Mouse (Mus musculus): ENCODE measurements at regions not wholly inside any gene's neighbourhood (a gene's known extent, or its start where the extent isn't known, plus 50 kb on each side); places are given as distances from the start of the nearest gene placed in this dataset.
A peak's percentile ranks its signal among the peaks of the same experiment; 100 is the strongest.

- no peak for DNase-seq (ENCODE audit: inconsistent age in 2 of 2, low spot score in 1 of 2)
Observed at GRCm38 (mm10) chr9:115478946-115479345, 168.7 kb upstream of the Stt3b start.

- no peak for DNase-seq (ENCODE audit: inconsistent age in 2 of 2, low spot score in 1 of 2)
Observed at GRCm38 (mm10) chr9:115481176-115481575, 171.0 kb upstream of the Stt3b start.

- no peak for DNase-seq (ENCODE audit: inconsistent age in 2 of 2, low spot score in 1 of 2)
Observed at GRCm38 (mm10) chr9:115483024-115483423, 172.8 kb upstream of the Stt3b start.

GRCm38 (mm10) chr9:115483721-115484120 lies 173.5 kb upstream of the Stt3b start:
- no peak for DNase-seq (ENCODE audit: inconsistent age in 2 of 2, low spot score in 1 of 2)

GRCm38 (mm10) chr9:115484408-115484807 lies 174.2 kb upstream of the Stt3b start:
- DNase-seq (ENCODE audit: inconsistent age in 2 of 2, low spot score in 1 of 2) = no peak

GRCm38 (mm10) chr9:115485219-115485618 lies 175.0 kb upstream of the Stt3b start:
- no peak for DNase-seq (ENCODE audit: inconsistent age in 2 of 2, low spot score in 1 of 2)

GRCm38 (mm10) chr9:115487175-115487760 lies 177.0 kb upstream of the Stt3b start:
- no peak for DNase-seq (ENCODE audit: inconsistent age in 2 of 2, low spot score in 1 of 2)

GRCm38 (mm10) chr9:115488913-115489809 lies 178.9 kb upstream of the Stt3b start:
- DNase-seq (ENCODE audit: inconsistent age in 2 of 2, low spot score in 1 of 2) = no peak

GRCm38 (mm10) chr9:115492431-115493171 lies 182.4 kb upstream of the Stt3b start:
- no peak for DNase-seq (ENCODE audit: inconsistent age in 2 of 2, low spot score in 1 of 2)

- no peak for DNase-seq (ENCODE audit: inconsistent age in 2 of 2, low spot score in 1 of 2)
Observed at GRCm38 (mm10) chr9:115493765-115494164, 183.5 kb upstream of the Stt3b start.

- DNase-seq (ENCODE audit: inconsistent age in 2 of 2, low spot score in 1 of 2) = no peak
Observed at GRCm38 (mm10) chr9:115499536-115499935, 189.3 kb upstream of the Stt3b start.

- DNase-seq (ENCODE audit: inconsistent age in 2 of 2, low spot score in 1 of 2) = no peak
Observed at GRCm38 (mm10) chr9:115504789-115505188, 194.6 kb upstream of the Stt3b start.

- no peak for DNase-seq (ENCODE audit: inconsistent age in 2 of 2, low spot score in 1 of 2)
Observed at GRCm38 (mm10) chr9:115507131-115507689, 197.0 kb upstream of the Stt3b start.

- DNase-seq (ENCODE audit: inconsistent age in 2 of 2, low spot score in 1 of 2) = no peak
Observed at GRCm38 (mm10) chr9:115512835-115513629, 202.8 kb upstream of the Stt3b start.

- DNase-seq (ENCODE audit: inconsistent age in 2 of 2, low spot score in 1 of 2) = no peak
Observed at GRCm38 (mm10) chr9:115517903-115518302, 207.7 kb upstream of the Stt3b start.

GRCm38 (mm10) chr9:115524161-115524560 lies 213.9 kb upstream of the Stt3b start:
- DNase-seq (ENCODE audit: inconsistent age in 2 of 2, low spot score in 1 of 2) = no peak

- DNase-seq (ENCODE audit: inconsistent age in 2 of 2, low spot score in 1 of 2) = no peak
Observed at GRCm38 (mm10) chr9:115524591-115524990, 214.4 kb upstream of the Stt3b start.

- DNase-seq (ENCODE audit: inconsistent age in 2 of 2, low spot score in 1 of 2) = no peak
Observed at GRCm38 (mm10) chr9:115526322-115526721, 216.1 kb upstream of the Stt3b start.

GRCm38 (mm10) chr9:115526981-115527380 lies 216.8 kb upstream of the Stt3b start:
- DNase-seq (ENCODE audit: inconsistent age in 2 of 2, low spot score in 1 of 2) = no peak

- peak; percentile 27 to 72 for DNase-seq (ENCODE audit: inconsistent age in 2 of 2, low spot score in 1 of 2)
Observed at GRCm38 (mm10) chr9:115534198-115534597, 224.0 kb upstream of the Stt3b start.

GRCm38 (mm10) chr9:115543665-115544064 lies 233.4 kb upstream of the Stt3b start:
- peak; percentile 78 to 87 for DNase-seq (ENCODE audit: inconsistent age in 2 of 2, low spot score in 1 of 2)

Data from adrenal gland, adult (tissue).